Mouse (Mus musculus): ENCODE data around the gene Nkd1.

Nkd1 gene

DNA sequence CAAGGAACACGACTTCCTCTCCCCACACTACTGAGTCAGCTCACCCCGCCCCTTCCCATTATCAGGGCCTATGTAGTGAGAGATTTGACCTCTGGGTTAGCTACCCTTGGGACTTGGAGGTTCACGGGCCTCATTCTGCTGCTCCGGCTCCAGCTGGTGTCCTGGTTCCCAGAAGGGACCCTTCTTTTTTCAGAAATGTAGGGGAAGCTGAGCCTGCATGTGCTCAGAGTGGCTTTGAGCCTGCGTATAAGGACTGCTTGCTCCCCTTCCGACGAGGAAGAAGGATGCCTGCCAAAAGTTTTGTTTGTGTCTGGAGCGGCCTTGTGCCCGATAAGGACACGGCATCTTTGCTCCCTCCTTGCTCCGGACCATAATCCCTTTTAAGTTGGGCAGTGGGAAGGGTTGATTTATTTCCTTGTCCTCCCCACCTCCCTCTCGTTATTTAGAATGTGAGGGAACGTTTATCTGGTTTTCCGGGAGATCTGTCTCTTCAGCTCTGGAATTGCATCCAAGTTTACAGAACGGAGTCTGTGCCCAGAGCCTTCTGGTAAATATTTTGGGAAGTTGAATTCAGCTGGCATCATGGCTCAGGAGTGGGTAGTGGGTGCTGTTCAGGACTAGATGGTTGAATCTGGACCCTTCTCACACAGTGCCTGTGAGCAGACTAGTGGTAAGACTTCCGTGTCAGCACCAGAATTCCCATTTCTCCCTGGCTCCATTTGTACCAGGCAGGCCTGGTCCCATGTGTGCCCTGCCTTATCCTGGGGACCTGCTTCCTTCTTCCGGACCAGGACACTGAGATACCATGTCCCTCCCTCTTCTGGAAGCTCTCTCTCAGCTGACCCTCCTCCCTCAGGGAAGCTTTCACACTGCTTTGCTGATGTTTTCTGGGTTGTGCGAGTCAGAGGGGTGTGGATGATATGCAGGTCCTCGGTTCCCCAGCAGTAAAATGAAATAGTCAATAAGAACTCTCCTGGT, 17.1 kb downstream of the Nkd1 start:
- in situ Hi-C loops (cut with MseI, MboI): no loop called here

- in situ Hi-C loops (cut with MseI, MboI): no loop called here
These were observed 17.8 kb downstream of the Nkd1 start for GRCm38 (mm10) chr8:88538976-88539371.

- in situ Hi-C loops (cut with MseI, MboI): no loop called here
These were observed 18.8 kb downstream of the Nkd1 start for GRCm38 (mm10) chr8:88539963-88540362.

- in situ Hi-C loops (cut with MseI, MboI): no loop called here
These were observed 21.6 kb downstream of the Nkd1 start for GRCm38 (mm10) chr8:88542596-88543213.

DNA sequence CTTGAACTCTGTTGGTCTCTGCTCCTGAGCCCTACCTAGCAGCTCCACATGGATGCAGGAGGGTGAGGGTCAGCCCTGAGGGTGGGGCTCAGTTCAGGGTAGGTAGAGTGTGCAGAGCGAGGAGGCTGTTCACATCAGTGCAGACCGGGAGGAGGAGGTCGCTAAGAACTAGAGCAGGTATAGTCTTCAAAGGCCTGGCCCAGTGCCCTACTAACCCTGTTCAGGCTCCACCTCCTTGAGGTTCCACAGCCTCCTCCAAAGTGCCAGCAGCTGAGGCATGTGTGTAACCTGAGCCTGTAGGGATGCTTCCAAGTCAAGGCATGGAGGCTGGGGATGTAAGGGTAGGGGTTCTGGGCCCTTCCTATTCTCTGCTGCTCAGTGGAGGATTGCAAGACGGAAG, 23.5 kb downstream of the Nkd1 start:
- in situ Hi-C loops (cut with MseI, MboI): no loop called here

GRCm38 (mm10) chr8:88545441-88545840, 24.3 kb downstream of the Nkd1 start:
- in situ Hi-C loops (cut with MseI, MboI): no loop called here

DNA sequence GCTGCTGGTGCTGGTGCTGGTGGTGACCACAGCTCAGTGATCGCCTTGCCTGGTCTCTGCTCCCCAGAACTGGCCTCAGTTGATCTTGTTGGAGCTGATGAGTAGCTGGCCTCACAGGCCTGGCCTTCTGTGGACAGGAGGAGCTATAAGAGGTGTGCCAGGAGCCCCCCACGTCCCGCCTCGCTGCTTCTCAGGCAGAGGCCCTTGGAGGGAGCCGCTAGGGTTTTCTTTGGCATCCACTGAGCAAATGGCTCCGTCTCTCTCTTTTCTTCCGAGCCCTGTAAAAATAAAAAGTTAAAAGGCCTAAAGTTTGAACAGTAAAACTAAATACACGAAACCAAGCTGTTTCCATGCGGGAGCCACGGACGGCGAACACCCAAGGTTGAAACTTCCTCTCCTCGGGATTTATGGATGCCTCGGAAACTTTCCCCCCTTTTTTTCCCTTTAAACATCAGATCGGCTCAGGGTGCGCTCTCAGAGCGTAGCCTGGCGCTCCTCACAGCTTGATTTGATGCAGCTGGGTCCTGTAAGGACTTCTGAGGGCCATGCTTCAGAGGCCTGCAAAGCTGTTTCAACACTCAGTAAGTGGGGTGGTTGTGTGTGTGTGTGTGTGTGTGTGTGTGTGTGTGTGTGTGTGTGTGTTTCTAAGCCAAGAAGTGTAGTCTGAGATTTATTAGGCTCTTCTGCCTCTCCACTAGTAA, 25.0 kb downstream of the Nkd1 start:
- in situ Hi-C loops (cut with MseI, MboI): no loop called here

- in situ Hi-C loops (cut with MseI, MboI): no loop called here
These were observed 34.5 kb downstream of the Nkd1 start for GRCm38 (mm10) chr8:88555669-88556068.

GRCm38 (mm10) chr8:88559985-88560473, 38.9 kb downstream of the Nkd1 start:
- in situ Hi-C loops (cut with MseI, MboI): no loop called here

DNA sequence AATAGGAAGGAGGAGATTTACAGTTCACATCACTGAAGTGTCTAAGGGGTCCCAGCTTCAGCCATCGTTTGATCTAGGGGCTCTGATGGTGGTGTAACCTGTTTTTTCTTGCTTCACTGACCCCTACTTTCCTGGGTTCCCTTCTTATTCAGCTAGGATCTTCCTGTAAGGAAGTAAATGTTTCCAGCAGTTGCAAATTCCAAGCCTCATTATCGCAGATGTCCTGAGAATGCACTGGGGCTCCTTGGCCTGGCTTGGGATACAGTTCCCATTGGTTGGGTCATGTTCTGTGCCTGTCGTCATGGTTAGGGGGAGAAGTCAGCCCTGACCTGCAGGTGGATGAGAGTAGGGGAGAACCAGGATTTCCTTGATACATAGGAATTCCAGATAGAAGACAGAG, 40.2 kb downstream of the Nkd1 start:
- in situ Hi-C loops (cut with MseI, MboI): no loop called here

DNA sequence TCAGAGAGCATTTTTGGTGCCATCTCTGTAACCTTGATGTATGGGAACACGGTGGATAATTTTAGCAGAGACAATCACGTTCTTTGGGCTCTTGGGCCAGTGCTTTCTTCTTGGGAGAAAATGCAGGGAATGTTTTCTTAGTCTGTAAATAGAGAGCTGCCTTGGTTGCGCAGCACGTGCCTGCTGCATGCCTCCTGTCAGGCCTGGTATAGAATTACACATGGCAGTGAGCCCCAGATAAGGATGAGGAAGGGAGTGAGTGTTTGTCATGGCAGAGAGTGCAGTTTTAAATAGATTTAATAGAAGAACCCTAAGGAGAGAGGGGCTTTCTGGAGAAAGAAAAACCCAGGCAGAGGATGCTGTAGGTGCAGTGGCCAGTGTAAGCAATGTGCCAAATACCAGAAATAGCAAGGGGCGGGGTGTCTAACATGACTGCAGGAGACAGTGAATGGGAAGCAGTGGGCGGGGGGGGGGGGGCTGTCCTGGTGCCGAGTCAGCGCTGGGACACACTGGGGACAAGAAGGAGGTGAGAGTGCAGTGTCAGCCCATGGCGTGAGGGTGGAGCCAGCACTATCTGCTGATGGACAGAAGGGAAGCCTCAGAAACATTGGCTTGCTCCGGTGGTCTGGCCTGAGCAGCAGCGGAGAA, 43.2 kb downstream of the Nkd1 start:
- in situ Hi-C loops (cut with MseI, MboI): no loop called here

DNA sequence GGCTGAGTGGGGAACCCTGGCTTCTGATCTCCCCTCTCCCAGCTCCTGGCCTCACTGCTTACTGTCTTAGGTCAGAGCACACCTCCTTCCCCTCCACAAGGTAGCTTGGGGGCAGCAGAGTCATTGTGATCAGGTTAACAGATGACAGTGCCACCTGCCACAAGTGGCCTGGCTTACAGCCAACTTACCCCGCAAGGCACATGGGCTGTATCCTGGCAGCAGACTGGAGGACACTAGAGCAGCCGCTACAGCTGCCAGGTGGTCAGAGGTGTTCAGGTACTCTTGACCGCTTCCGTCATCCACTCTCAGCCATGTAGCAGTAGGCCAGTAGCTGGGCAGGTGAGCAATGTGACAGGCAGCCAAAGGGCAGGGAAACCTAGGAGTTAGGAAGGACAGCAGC, 45.0 kb downstream of the Nkd1 start:
- in situ Hi-C loops (cut with MseI, MboI): no loop called here

DNA sequence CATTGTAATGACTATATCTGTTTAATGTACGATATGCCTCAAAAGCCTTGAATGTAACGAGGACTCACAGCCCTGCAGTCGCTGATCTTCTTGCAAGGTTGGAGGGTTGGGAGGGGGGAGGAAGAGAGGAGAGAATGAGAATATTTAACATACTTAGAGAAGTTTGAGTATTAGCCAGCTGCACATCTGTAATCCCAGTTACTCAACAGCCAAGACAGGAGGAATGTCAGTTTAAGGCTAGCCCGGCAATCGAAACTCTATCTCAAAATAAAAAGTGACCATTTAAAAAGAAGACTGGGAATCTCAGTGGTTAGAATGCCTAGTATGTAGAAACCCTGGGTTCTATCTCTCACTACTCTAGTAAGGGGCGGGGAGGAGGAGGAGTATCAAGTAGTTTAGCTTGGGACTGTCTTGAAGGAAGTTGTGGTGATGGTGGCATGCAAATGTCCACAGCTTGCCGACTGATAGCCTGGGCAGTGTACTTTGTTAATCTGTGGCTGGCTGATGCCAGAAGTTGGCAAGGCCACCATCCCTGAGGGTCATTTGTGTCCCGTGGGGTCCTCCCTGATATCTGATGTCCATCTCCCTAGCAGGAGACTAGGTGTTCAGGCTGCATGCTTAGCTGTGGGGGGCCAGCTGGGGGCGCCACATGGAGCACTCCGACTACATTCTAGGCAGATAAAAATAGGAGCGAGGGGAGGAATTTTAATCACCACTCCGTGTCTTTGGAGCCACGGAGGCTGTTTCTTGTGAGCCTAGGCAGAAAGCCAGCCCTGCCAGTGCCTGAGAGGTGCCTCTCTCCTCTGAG, 46.4 kb downstream of the Nkd1 start:
- in situ Hi-C loops (cut with MseI, MboI): no loop called here

DNA sequence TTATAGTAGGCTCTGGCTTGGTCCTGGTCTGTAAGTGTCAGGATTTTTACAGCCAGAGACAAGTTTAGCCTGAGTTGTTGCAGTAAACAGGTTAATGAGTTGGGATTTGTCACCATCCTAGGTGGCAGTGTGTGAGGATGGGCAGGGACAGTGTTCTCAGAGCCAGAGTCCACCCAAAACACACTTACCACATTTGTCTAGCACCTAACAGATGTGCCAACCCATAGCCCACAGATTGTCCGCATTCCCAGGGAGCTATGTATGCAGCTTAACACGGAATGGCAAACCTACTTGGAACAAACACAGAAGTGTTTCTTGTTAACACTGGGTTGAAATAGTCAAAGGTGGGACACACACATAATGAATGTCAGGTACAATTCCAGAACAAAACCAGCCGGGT, 47.1 kb downstream of the Nkd1 start:
- in situ Hi-C loops (cut with MseI, MboI): no loop called here

GRCm38 (mm10) chr8:88569366-88569765, 48.2 kb downstream of the Nkd1 start:
- in situ Hi-C loops (cut with MseI, MboI): no loop called here

DNA sequence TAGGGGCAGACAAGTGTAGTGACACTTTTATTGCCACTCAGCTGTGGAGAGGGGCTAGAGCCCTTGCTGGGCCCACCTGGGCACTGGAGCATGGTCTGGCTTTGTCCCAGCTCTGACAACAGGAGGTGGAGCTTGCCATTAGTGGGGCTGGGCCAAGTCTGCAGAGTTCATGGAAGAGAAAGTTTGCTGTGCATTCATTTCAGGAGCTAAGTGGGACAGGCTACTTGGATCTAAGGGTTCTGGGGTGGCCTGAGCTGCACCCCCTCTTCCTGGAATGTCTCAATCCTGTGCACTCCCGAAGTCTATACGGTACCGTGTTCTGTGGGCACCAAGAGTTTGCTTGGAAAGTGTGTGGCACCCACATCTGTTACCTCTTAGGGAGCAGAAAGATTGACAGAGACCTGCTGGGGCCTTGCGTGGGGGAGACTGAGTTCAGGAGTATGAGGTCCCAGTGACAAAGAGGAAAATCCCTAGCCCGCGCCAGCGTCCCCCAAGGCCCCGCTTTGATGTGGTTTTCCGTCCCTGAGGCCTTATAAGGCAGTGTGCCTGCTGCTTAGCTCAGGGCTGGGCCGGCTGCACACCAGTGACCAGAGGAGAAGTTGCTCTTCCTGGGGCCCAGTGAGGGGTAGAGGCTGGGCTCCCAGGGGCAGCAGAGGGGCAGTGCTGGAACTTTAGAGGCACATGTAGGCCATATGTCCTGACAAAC, 49.3 kb downstream of the Nkd1 start:
- in situ Hi-C loops (cut with MseI, MboI): no loop called here

DNA sequence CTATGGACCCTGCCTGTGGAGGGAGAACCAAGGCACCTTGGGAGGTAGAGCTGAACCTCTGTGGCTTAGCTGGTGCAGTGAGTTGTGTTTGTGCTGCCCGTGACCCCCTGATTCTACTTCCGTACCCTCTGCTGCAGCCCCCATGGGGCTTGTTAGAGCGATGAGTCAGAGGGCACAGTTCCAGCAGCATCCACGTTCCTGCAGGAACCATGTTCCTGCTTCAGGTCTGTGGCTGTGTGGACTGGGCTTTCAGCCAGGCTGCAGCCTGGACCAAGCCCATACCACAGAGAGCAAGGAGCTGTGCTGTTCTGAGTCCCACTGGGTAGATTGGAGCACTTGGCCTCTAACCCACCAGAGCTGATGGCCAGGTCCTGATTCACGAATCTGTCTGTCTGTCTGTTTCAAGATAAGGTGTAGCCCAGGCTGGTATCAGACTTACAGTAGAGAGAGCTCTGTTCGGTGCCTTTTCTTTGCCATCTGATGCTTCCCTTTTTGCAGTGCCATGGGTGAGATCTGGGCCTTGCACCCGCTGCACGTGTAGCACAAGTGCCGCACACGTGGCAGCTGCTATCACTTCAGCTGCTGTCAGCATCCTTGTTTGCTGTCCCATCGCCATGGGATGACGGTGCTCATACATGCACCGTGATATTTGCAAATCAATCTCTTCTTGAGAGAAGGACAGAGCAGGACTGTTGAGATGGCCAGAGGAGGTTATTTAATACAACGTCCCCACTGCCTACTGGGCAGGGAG, 50.5 kb downstream of the Nkd1 start:
- in situ Hi-C loops (cut with MseI, MboI): no loop called here

DNA sequence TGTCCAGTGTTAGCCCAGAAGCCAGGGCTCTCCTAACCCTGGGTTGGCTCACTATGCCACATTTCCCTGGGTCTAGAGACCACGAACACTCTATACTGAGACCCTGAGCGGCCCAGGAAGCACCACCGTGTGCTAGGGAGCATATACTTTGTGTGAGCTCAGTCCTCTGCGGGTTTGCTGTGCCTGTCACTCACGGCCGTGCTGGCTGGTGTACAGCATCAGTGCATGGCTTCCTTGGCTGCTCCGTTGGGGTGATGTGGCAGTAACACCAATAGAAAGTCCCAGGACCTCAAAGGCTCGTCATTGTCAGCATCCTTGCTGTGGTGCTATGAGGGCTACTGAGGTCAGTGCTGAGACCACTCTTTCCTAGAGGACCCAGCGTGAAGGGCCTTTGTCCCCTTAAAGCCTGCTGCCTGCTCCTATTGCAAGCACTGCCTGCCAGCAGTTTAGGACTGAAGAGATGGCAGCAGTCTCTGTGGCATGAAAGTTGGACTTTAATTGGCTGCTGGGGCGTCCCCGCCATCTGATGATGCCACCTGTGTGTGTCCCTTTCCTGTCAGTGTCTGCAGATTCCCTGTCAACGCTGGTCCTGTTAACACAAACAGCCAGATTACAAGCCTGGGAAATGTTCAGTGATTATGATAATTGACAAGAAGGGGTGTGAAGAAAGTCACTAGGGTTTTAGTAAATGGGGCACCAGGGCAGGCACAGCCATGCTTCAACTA, 51.2 kb downstream of the Nkd1 start:
- in situ Hi-C loops (cut with MseI, MboI): no loop called here

Data from mouse trophoblast stem cell (cell line).